14 mouse cellular contexts compared by ENCODE assay signal in the genomic region with DNA sequence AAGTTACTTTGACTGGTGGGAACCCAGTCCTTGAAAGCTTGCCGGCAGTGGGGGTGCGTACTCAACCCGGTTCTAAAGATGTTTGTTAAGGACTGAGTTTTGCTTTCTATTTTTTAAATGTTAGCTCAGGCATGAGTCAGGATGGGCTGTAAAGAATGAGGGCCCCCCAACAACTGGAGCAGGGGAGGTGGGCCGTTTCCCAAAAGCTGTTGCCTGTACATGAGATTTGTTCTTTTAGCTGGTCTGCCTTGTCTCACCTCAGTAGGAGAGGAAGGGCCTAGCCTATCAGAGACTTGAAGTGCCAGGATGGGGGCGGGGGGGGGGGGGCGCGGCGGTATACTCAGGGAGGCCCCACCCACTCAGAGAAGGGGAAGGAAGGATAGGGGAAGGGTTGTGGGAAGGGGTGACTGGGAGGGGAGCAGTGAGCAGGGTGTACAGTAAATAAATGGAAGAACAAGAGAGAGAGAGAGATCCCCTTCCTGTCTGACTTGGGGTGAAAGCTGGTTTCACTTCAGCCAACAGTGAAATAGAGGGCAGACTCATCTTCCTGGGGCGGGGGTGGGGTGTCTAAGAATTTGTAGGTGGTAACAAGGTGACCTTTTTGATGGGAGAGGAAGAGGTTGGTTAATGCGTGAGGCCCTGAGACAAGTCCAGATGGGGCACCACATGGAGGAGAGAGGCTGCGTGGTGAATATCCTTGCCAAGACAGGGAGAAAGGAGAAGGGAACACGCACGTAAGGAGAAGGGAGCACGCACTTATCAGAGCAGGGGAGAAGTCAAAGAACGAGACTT.
A peak's percentile ranks its signal among the peaks of the same experiment; 100 is the strongest.
DNase-seq lines count a peak whose midpoint lies in the region; ATAC-seq and TF ChIP-seq lines count a peak whose summit lies in the region.
"Had no signal": no experiment of that assay in that cellular context is flagged by ENCODE, and none has a peak within 500 bp of the region (broad histone marks: within the 10 kb centered on the region; RNA-seq: fewer than 3 reads in every experiment).

No protein-coding gene starts in this region.

- H3K27me3 ChIP-seq in limb, embryonic 11.5 days (ENCODE audit: control insufficient read depth, insufficient read depth, low read length) = no peaks in the 10 kb centered on the region
- H3K27me3 ChIP-seq in limb, embryonic 10.5 days (ENCODE audit: low read depth, poor library complexity, severe bottlenecking) = no peaks in the 10 kb centered on the region
- H3K27me3 ChIP-seq: embryonic facial prominence, embryonic 15.5 days; limb, embryonic 15.5 days had no signal

- no peak for DNase-seq in frontal cortex, postnatal 36 days (ENCODE audit: low spot score in 2 of 2)
- peak; percentile 19 for DNase-seq in limb, embryonic 11.5 days (ENCODE audit: low spot score)
- no peak for DNase-seq in limb, embryonic 10.5 days (ENCODE audit: low spot score)
- DNase-seq in thymus, postnatal 0 days (ENCODE audit: low spot score) = peak; percentile 26
- DNase-seq in spleen, postnatal 36 days (ENCODE audit: low spot score in 2 of 2) = no peak
- no peak for DNase-seq in left cerebral cortex, adult 2 months (ENCODE audit: extremely low spot score in 1 of 2, low spot score in 2 of 2)
- DNase-seq: adrenal gland, postnatal 36 days had no signal

- ATAC-seq in frontal cortex, adult (ENCODE audit: low TSS enrichment) = 0 out of 2 replicates have a peak, but pooled peaks have one; percentile 16
- ATAC-seq in limb, embryonic 11.5 days (ENCODE audit: insufficient number of reproducible peaks, low FRiP score, low TSS enrichment, low read depth) = no peak
- ATAC-seq in hematopoietic stem cell, adult 5-6 weeks (replicated peaks in 1 of 2; ENCODE audit: insufficient read depth in 1 of 2, low FRiP score in 2 of 2, low TSS enrichment in 1 of 2, low read depth in 1 of 2, poor library complexity in 2 of 2, severe bottlenecking in 2 of 2) = peak; percentile 70 to 78
- ATAC-seq: forebrain, embryonic 16.5 days; intestine, postnatal 0 days had no signal

- no peaks in the 10 kb centered on the region for H3K36me3 ChIP-seq in limb, embryonic 11.5 days (ENCODE audit: control insufficient read depth, insufficient read depth, low read length)
- H3K36me3 ChIP-seq in limb, embryonic 10.5 days = no peaks in the 10 kb centered on the region
- H3K36me3 ChIP-seq: embryonic facial prominence, embryonic 15.5 days; limb, embryonic 15.5 days had no signal

- TF ChIP-seq CTCF in left cerebral cortex, adult 2 months (IDR thresholded peaks at IDR 0.05) = no peak

- no peaks in the 10 kb centered on the region for H3K9me3 ChIP-seq in limb, embryonic 11.5 days (ENCODE audit: control insufficient read depth, low read length)
- H3K9me3 ChIP-seq in limb, embryonic 10.5 days (replicated peaks) = no peaks in the 10 kb centered on the region
- H3K9me3 ChIP-seq: embryonic facial prominence, embryonic 15.5 days; limb, embryonic 15.5 days had no signal

- H3K27ac ChIP-seq in limb, embryonic 11.5 days (replicated peaks; ENCODE audit: low read depth, low read length) = no peak overlapping the region
- H3K27ac ChIP-seq in limb, embryonic 10.5 days = no peak overlapping the region
- no peak overlapping the region for H3K27ac ChIP-seq in left cerebral cortex, adult 2 months
- H3K27ac ChIP-seq: embryonic facial prominence, embryonic 15.5 days; limb, embryonic 15.5 days; macrophage had no signal

- 80% methylated on average over 11 of the region's 15 CpGs for WGBS in limb, embryonic 11.5 days
- 77% methylated on average over 12 of the region's 15 CpGs for WGBS in limb, embryonic 10.5 days

- H3K4me2 ChIP-seq in limb, embryonic 11.5 days (ENCODE audit: low read depth, severe bottlenecking) = no peak overlapping the region
- H3K4me2 ChIP-seq: embryonic facial prominence, embryonic 15.5 days; limb, embryonic 15.5 days had no signal

- no peak overlapping the region for H3K4me3 ChIP-seq in limb, embryonic 11.5 days (ENCODE audit: low read depth, low read length)
- H3K4me3 ChIP-seq in limb, embryonic 10.5 days = no peak overlapping the region
- H3K4me3 ChIP-seq in left cerebral cortex, adult 2 months = no peak overlapping the region
- H3K4me3 ChIP-seq: embryonic facial prominence, embryonic 15.5 days; limb, embryonic 15.5 days had no signal

- H3K9ac ChIP-seq in limb, embryonic 11.5 days (ENCODE audit: low read length) = no peak overlapping the region
- H3K9ac ChIP-seq: embryonic facial prominence, embryonic 15.5 days; limb, embryonic 15.5 days had no signal

- no peaks in the 10 kb centered on the region for H3K4me1 ChIP-seq in limb, embryonic 11.5 days (ENCODE audit: control insufficient read depth, insufficient read depth, low read length)
- H3K4me1 ChIP-seq in limb, embryonic 10.5 days = peaks cover 10% of the 10 kb centered on the region
- H3K4me1 ChIP-seq: limb, embryonic 15.5 days had no signal

- intact Hi-C loops in left cerebral cortex, adult 2 months (cut with DNase I) = no loop called here

Comparison
In these comparisons a context has a peak if more than half of its experiments do, and no peak if none do; other contexts are left out.
1. DNase-seq: peak in limb, embryonic 11.5 days (single experiment) and thymus, postnatal 0 days (single experiment); none in frontal cortex, postnatal 36 days (0 of 2), limb, embryonic 10.5 days (single experiment), spleen, postnatal 36 days (0 of 2) and left cerebral cortex, adult 2 months (0 of 2).